In genomic region chr1:38566101-38566678, GRCm38 (mm10) we compare ENCODE assay signal across 14 mouse cellular contexts.
DNase-seq lines count a peak whose midpoint lies in the region; ATAC-seq and TF ChIP-seq lines count a peak whose summit lies in the region.
"Had no signal": no experiment of that assay in that cellular context is flagged by ENCODE, and none has a peak within 500 bp of the region (broad histone marks: within the 10 kb centered on the region; RNA-seq: fewer than 3 reads in every experiment).

No protein-coding gene starts in this region.

- no peaks in the 10 kb centered on the region for H3K9me3 ChIP-seq in heart, embryonic 13.5 days
- H3K9me3 ChIP-seq in forebrain, embryonic 14.5 days (replicated peaks; ENCODE audit: control insufficient read depth, low read length), result no peaks in the 10 kb centered on the region
- H3K9me3 ChIP-seq in midbrain, embryonic 10.5 days (replicated peaks), result no peaks in the 10 kb centered on the region
- H3K9me3 ChIP-seq: G1E had no signal

- H3K4me1 ChIP-seq in heart, embryonic 13.5 days, result peaks cover 34% of the 10 kb centered on the region
- H3K4me1 ChIP-seq in forebrain, embryonic 14.5 days (ENCODE audit: control insufficient read depth, insufficient read depth, low read length), result peaks cover 42% of the 10 kb centered on the region
- H3K4me1 ChIP-seq in midbrain, embryonic 10.5 days, result peaks cover 56% of the 10 kb centered on the region

- 50% methylated on average over 9 of the region's 9 CpGs for WGBS in heart, embryonic 13.5 days
- WGBS in forebrain, embryonic 14.5 days, result 46% methylated on average over 9 of the region's 9 CpGs
- WGBS in midbrain, embryonic 10.5 days, result 49% methylated on average over 9 of the region's 9 CpGs

- no peak overlapping the region for H3K4me3 ChIP-seq in heart, embryonic 13.5 days
- H3K4me3 ChIP-seq in forebrain, embryonic 14.5 days (ENCODE audit: low read depth, low read length), result no peak overlapping the region
- peak overlapping the region; percentile 30; the same call in 1 of the 2 replicates for H3K4me3 ChIP-seq in midbrain, embryonic 10.5 days
- H3K4me3 ChIP-seq: layer of hippocampus, adult 2 months had no signal

- TF ChIP-seq CTCF in brain, embryonic 14.5 days (IDR thresholded peaks at IDR 0.05; ENCODE audit: borderline replicate concordance, extremely low read depth, insufficient read depth, insufficient read length), result no peak

- H3K27ac ChIP-seq in heart, embryonic 13.5 days (replicated peaks), result 0 out of 2 replicates have a peak overlapping the region, but pooled peaks have one; percentile 15
- 0 out of 2 replicates have a peak overlapping the region, but pooled peaks have one; percentile 14 for H3K27ac ChIP-seq in forebrain, embryonic 14.5 days (ENCODE audit: low read depth, low read length)
- H3K27ac ChIP-seq in midbrain, embryonic 10.5 days (replicated peaks), result peak overlapping the region; percentile 80

- intact Hi-C loops in heart, postnatal 36 days (cut with DNase I), result no loop called here

- no peak overlapping the region for H3K9ac ChIP-seq in heart, embryonic 13.5 days
- peak overlapping the region; percentile 8; the same call in 1 of the 2 replicates for H3K9ac ChIP-seq in forebrain, embryonic 14.5 days (ENCODE audit: low read length)

- H3K27me3 ChIP-seq in heart, embryonic 13.5 days (replicated peaks), result no peaks in the 10 kb centered on the region
- no peaks in the 10 kb centered on the region for H3K27me3 ChIP-seq in forebrain, embryonic 14.5 days (replicated peaks; ENCODE audit: control insufficient read depth, insufficient read depth, low read length)
- H3K27me3 ChIP-seq in midbrain, embryonic 10.5 days (ENCODE audit: low read depth, poor library complexity, severe bottlenecking), result no peaks in the 10 kb centered on the region

- no peak for DNase-seq in heart, postnatal 36 days
- peak; percentile 49 for DNase-seq in brain, embryonic 14.5 days (ENCODE audit: low read depth)
- DNase-seq in forebrain, embryonic 14.5 days (ENCODE audit: low spot score), result no peak
- DNase-seq in midbrain, embryonic 10.5 days (ENCODE audit: low spot score), result no peak
- DNase-seq in cerebellum, adult 9-10 months, result no peak
- DNase-seq in layer of hippocampus, adult 18-20 months (ENCODE audit: low spot score in 2 of 2), result no peak
- no peak for DNase-seq in left cerebral cortex, adult 18-20 months (ENCODE audit: low spot score in 2 of 2)
- DNase-seq: left cerebral cortex, postnatal 4 days; thymus, adult 18-20 months had no signal

- no peak overlapping the region for H3K4me2 ChIP-seq in heart, embryonic 13.5 days
- H3K4me2 ChIP-seq in forebrain, embryonic 14.5 days (ENCODE audit: low read length), result no peak overlapping the region

- no peaks in the 10 kb centered on the region for H3K36me3 ChIP-seq in heart, embryonic 13.5 days
- H3K36me3 ChIP-seq in forebrain, embryonic 14.5 days (ENCODE audit: control insufficient read depth, insufficient read depth, low read length), result no peaks in the 10 kb centered on the region
- H3K36me3 ChIP-seq in midbrain, embryonic 10.5 days, result no peaks in the 10 kb centered on the region
- H3K36me3 ChIP-seq: G1E had no signal

- no peak for ATAC-seq in heart, embryonic 13.5 days (ENCODE audit: extremely low read depth, insufficient number of reproducible peaks, low FRiP score, low TSS enrichment)
- ATAC-seq in forebrain, embryonic 14.5 days, result no peak
- ATAC-seq: activated CD4-positive, CD25-positive, alpha-beta regulatory T cell, adult 4 months; inflammation-experienced regulatory T-cells, adult 6 months had no signal

- no peak for TF ChIP-seq POLR2A in brain, embryonic 14.5 days (IDR thresholded peaks at IDR 0.05; ENCODE audit: borderline replicate concordance, extremely low read depth, insufficient read depth, insufficient read length, poor library complexity, severe bottlenecking)

Comparison
In these comparisons a context has a peak if more than half of its experiments do, and no peak if none do; other contexts are left out.
1. H3K27ac ChIP-seq: peak in every context shown above with its lines; median percentile 80 in midbrain, embryonic 10.5 days; 15 in heart, embryonic 13.5 days; 14 in forebrain, embryonic 14.5 days.